Mouse (Mus musculus) A20 (cell line): ENCODE measurements at regions not wholly inside any gene's neighbourhood (a gene's known extent, or its start where the extent isn't known, plus 50 kb on each side); places are given as distances from the start of the nearest gene placed in this dataset.
"Not testable (repeated sequence)": the region's sequence is repeated elsewhere in the genome, so short reads cannot be mapped to it uniquely, and the experiment has no call there.

Source experiments
- DNase-seq: peaks from one replicate; pipeline ENCODE4 v3.0.0-alpha.2; 2011; ENCODE audit warnings: low read depth, low spot score

DNA sequence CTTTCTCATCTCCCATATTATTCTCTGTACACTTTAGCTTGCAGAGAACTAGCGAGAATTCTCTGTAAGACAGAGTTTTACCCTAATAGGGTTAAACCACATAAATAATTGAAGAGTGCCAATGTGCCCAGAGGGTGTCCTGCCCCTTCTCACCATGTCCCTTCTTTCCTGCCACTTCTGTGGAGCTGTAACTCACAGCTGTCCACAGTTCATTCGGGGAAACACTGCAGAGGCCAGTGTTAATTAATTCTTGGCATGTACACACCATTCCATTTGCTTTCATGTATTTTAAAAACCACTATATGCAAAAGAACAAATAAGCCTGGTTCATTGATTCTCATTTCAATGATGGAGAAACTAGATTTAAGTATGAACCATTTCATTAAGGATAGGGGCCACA is 787.8 kb downstream of the Ets1 start:
- no peak for DNase-seq

DNA sequence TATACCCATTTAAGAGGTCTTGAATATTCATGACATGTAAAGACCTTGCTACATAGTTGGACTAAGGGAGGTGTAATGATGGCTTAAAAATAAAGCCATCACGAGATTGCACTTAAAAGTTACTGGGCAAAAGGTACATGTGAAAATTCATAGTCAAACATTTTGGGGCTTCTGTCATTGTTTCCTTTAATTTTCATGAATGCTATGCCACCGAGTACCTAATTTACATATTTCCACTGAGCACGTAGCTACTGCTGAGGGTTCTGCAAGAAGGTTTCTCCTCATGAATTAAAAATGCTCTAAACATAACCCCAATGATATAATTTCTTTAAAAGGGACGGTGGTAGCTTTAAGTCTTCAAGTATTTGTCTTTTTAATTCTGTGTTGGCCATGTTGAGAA is 800.4 kb downstream of the Ets1 start:
- no peak for DNase-seq

- DNase-seq = no peak
Measured at GRCm38 (mm10) chr9:33442266-33442665, 806.2 kb downstream of the Ets1 start.

GRCm38 (mm10) chr9:33445902-33446301 is 809.9 kb downstream of the Ets1 start:
- DNase-seq = no peak

GRCm38 (mm10) chr9:33475106-33475505 is 839.1 kb downstream of the Ets1 start:
- DNase-seq = no peak

DNA sequence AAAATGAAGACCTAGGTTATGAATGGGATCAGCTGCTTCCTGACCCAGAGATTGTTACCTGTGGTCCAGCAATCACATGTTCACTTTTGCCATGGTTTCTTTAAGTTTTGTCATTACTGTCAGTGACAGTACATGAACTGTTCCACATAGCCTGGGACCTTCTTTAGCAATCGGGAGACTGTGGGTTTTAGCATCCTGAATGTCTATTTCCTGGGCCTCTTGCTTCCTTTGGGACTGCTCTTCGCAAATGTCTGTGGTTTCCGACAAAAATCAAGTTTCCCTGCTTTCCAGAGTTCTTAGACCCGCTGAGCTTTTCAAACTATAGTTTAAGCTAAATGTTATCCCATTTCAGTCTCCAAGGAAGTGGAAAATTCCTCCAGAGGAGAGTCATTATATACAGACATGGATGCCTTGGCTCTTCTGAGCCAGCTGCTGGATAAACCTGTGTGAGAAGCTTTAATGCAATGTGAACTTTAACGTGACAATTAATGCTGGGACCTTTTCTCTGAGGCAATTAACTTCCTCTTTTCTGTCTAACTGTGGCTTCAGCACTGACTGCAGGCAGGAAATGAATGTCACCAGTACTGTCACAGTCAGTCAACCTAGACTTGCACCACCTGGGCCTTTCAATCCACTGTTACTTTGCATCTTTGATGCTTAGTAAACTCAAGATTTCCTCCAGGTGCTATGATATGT is 847.0 kb downstream of the Ets1 start:
- peak; percentile 89 for DNase-seq

DNA sequence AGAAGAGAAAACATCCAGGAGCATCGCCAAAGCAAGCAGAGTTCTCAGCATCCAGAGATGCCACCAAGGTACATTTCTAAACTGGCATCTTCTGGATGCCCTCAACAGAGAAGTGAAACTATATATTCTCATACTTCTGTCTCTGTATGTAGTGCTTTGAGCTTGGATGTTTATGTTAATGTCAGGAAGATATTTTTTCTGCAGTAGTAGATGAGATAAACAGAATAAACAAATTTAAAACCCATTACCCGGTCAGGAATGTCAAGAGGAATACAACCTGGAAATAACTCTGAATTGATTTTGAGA is 847.5 kb downstream of the Ets1 start:
- DNase-seq = no peak

DNA sequence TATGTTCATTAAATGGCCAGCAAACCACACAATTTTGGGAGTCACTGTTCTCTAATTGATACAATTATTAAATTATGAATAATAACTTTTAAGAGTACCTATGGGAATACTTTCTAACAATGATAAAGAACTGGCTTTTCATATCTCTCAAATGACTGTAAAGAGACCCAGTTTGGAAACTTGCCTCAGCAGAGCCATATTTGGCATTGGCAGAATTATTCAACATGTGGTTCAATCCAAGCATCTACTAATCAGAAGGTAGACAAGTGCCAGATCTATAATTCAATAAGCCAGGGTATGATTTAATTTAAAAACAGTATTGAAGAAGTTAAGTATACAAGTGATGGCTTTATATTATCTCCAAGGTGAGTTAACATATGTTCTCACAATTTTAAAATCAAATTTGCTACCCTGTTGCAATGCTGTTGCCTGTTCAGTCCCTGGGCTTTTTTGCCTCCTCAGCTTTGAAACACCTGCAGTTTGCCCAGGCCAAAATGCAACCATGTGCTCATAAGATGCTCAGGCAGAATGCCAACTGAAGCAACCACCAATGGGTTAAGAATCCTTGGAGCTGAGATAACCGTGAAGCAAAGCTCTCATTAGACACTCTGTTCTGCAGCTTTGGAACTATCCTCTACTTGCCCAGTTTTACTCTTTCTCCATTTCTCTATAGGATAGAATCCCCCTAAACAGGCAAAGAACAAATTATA is 897.2 kb downstream of the Ets1 start:
- no peak for DNase-seq

DNA sequence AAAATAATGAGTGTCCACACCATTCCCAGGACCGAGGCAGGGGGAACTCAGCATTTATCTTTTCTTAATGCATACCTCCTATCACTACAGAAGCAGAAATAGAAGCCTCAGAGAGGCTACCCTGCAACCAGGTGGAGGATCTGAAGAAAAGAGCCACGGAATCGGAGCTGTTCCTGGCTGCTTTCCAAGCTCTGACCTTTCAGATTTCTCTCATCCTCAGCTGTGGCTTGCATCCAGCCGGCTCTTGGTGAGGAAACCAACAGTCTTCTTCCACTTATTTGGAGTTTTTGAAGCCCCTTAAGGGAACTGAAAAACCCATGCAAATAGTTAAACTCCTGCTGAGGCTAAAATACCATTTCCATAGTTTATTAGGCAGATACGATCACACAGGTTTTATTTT is 907.3 kb downstream of the Ets1 start:
- DNase-seq = no peak

DNA sequence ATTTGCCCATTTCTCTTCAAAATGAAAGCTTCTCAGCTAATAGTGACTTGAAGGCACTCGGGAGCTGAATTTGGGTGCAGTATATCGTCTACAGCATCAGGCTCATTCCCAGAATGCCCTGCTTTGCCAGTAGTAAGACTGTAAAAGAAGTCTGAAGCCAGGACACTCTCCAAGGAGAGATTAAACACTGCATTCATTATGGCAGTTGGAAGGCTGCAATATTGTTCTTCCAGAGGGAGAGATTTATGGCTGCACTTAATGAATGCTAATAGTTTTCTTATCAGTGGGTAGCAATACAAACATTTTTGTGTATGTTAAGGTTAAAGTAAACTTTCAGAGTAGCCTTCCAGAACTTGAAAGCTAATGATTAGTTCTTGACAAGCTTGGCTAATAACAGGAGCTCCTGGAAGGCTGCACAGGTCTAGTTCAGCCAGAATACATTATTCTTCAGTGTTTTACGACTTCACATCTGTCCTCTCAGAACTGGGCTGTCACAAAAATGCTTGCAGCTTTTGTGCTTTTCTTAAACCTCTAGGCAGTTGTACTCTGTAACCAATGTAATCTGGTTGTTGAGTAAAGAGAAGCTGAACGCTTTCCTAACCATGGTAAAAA is 910.2 kb downstream of the Ets1 start:
- no peak for DNase-seq

GRCm38 (mm10) chr9:33549395-33549794 is 913.4 kb downstream of the Ets1 start:
- no peak for DNase-seq

DNA sequence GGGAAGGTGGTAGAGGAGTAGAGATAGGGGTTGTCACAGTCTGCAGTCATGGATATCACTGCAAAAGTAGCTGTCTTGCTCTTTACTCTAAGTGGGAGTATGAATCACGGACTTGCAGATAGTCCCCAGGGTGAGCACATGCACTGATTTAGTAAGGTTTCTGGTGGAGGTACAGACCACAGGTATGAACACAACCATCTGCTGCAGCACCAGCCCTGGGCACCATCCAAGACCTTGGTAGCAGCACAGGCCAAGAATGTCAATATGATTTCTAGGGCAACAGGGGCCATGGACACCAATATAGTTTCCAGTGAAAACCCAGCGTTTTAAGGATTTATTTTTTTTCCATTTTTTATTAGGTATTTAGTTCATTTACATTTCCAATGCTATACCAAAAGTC is 913.7 kb upstream of the Kirrel3 start:
- DNase-seq = no peak

DNA sequence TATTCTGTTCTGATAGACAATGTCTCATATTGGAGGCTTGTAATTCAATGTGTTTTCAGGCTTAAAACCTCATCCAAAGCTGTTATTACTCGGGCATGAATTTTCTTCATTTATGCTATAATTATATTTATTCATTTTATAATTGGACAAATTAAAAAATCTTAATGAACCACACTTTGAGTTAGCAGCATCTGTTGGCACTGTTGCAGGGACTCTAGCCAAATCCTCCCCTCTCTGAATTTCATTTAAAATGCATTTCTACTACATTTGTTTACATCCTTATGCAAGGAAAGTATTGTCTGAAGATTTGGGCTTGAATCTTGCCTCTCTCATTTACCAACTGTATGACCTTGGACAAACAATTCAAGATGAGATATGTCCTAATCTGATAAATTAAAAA is 874.2 kb upstream of the Kirrel3 start:
- no peak for DNase-seq

GRCm38 (mm10) chr9:33624378-33624777 is 861.3 kb upstream of the Kirrel3 start:
- DNase-seq = no peak

DNA sequence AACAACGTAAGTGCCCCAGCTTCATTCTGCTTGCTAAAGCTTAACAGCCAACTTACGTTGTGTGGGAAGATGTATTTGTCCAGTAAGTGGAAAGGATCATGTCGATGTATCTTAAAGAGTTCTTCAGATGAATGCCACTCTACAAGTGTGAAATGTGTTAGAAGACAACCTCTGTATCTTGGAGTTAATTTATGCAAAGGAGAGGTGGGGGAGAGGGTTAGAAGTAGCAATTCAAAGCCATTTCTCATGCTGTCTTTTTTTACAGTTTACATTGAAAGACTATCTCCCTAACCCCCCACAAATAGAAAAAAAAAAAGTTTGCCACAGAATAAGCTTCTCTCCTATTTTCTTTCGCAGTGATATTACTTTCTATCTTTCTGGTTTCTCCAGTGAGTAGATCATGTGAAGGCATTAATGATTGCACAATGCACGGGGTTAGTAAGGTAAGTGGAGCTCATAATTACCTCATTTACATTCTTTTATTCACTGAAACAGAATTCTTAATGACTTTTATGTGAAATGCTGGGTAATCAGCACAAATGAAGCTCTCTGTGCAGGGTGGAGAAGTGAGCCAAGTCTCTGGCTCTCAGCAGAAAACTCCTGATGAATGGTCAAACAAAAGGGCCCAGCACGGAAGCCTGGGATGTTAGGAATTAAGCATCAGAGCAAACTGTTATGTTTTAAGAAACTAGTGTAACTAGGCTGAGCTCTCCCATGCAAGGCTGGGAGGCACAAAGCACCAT is 855.8 kb upstream of the Kirrel3 start:
- no peak for DNase-seq

DNA sequence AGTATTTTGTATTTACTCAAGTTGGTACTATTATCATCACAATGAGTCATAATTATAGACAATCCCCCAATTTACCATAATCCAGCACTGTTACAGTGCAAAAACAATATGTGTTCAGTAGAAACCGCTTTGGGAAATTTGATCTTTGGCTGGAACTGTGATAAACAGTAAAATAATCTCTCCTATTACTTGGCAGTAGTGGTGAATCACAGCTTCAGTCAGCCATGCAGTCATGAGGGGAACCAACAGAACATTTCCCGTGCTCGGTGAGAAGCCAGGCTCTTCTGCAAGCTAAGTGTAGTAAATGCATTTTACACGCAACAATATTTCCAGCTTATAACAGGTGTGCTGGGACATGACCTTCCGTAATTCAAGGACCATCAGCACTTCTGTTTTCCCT is 822.7 kb upstream of the Kirrel3 start:
- DNase-seq = no peak

GRCm38 (mm10) chr9:33681129-33681528 is 804.6 kb upstream of the Kirrel3 start:
- DNase-seq = no peak

GRCm38 (mm10) chr9:33691731-33692130 is 794.0 kb upstream of the Kirrel3 start:
- no peak for DNase-seq

- DNase-seq = no peak
Measured at GRCm38 (mm10) chr9:33717614-33718013, 768.1 kb upstream of the Kirrel3 start.

GRCm38 (mm10) chr9:33724811-33725210 is 760.9 kb upstream of the Kirrel3 start:
- DNase-seq = no peak

DNA sequence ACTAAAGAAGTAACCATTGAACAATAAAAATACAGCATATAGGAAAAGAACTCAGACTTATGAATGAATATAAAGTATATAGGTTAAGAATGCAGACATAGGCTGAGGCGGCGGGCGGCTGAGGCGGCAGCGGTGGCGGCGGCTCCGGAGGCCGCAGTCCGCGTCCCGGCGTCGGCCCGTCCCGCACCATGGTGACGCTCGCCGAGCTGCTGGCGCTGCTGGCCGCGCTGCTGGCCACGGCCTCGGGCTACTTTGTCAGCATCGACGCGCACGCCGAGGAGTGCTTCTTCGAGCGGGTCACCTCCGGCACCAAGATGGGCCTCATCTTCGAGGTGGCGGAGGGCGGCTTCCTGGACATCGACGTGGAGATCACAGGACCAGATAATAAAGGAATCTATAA is 757.6 kb upstream of the Kirrel3 start:
- not testable (repeated sequence) for DNase-seq

DNA sequence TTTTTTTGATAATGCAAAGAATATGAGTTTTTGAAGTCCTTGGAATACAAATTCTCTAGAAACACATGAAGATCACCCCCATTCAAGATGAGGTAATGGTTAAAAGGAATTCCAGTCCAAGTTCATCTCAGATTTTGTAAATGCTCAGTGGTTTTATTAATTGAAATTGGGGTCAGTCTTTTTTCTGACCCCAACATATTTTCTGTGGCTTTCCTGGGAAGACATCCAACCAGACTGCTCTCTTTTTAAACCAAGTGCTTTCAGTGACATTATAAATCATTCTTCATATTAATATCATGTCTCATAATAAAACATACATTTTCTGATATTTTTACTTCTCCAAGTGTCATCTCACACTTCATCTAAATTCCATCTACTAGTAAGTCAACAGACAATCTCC is 725.0 kb upstream of the Kirrel3 start:
- no peak for DNase-seq

GRCm38 (mm10) chr9:33766235-33766634 is 719.5 kb upstream of the Kirrel3 start:
- no peak for DNase-seq
